Mouse (Mus musculus) bone marrow macrophage, adult 2 months (primary cell): Measurements from ENCODE around the gene Zdhhc24.

Experiments used
- CTCF ChIP-seq: IDR thresholded peaks from 2 replicates; pipeline ENCODE4 v1.5.1; 2012; ENCODE audit warnings: low read depth, mild to moderate bottlenecking, low read length, moderate library complexity
- POLR2A ChIP-seq: IDR thresholded peaks from 2 replicates; pipeline ENCODE4 v1.6.1; 2012; ENCODE audit warnings: mild to moderate bottlenecking, low read depth, low read length, borderline replicate concordance

GRCm38 (mm10) chr19:4836096-4836495 lies 42.4 kb upstream of the Zdhhc24 start:
- TF ChIP-seq CTCF (no peak), POLR2A (no peak)
